Mouse (Mus musculus): ENCODE measurements around the gene Olfr224.
"Not testable (repeated sequence)": the region's sequence is repeated elsewhere in the genome, so short reads cannot be mapped to it uniquely, and the experiment has no call there.

Olfr224 gene

DNA sequence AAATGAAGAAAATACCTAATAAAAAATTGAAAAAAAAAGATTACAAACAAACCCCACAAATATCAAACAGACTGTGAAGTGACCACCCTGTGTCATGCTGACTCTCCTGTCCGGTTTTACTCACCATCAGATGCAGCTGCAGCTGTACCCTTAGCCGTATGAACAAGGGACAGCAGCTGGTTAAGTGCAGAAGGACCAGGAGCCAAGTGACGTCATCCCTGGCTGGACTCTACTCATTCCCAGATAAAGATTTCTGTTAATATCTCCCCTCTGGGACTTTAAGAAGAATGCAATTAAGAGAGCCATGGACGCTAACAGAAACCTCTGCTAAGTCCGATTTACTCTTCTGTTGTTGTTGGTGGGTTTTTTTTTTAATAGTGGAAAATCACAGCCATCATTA lies at the start of gene Olfr224:
Gene Olfr224 (minus strand): TSS at position 149 of the 400 bp plus-strand sequence.
- no peak for DNase-seq (ENCODE audit: low spot score)

GRCm38 (mm10) chr11:58618793-58619192 lies 48.4 kb upstream of the Olfr224 start:
- no peak for DNase-seq (ENCODE audit: low spot score)

DNA sequence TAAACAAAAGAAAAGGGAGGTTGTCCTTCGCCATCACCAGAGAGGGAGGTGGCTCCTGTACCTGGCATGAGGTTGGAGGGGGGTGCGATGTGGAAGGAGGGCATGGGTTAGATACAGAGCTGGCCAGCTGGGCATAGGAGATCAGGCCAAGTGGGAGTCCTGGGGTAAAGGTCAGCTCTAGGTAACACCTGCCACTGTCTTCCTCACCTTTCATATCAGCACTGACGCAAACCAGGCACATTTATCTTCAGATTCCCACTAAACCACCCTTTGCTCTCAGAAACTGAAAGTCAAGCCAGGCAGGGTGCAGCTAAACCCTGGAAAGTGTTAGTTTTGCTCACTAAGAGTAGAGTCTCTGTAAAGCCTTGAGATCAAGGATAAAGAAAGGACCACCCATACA lies 48.0 kb upstream of the Olfr224 start:
- DNase-seq (ENCODE audit: low spot score): no peak

DNA sequence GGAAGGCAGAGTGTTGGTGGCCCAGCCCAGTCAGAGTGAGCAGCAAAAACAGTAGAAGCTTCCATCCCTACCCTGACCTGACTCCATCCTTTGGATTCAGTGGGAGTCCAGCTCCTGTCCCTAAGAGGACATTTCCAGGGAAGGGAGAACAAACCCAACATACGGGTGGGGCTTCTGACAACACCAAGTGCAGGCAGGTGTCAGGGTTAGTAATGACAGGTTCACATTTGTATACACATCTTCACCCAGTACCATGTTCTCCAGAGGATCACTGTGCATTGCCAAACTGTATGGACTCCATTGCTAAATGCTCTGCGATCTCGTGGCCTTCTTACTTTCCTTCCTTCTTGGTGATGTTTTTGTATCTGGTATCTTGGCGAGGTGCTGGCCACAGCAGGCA lies 45.6 kb upstream of the Olfr224 start, which contains the start of gene 2210407C18Rik:
Gene 2210407C18Rik (minus strand): TSS at position 101 of the 400 bp plus-strand sequence.
- no peak for DNase-seq (ENCODE audit: low spot score)

DNA sequence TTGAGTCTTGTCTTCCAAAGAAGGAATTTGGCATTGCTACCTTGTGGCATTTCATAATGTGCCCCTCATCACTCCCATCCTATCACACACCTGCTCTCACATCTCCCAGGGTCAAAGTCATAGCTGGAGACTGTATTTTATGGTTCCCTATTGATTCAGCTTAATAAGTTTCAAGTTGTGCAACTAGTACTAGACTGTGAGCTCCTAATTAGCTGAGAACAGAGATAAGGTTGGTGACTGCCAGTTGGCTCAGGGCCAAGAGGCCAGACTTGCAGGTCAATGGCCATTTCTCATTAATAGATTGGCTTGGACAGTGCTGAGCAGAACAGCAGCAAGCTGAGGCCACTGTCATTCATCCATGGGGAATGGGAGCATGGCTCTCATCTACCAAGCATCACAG lies 44.2 kb upstream of the Olfr224 start:
- peak; percentile 53 for DNase-seq (ENCODE audit: low spot score)

DNA sequence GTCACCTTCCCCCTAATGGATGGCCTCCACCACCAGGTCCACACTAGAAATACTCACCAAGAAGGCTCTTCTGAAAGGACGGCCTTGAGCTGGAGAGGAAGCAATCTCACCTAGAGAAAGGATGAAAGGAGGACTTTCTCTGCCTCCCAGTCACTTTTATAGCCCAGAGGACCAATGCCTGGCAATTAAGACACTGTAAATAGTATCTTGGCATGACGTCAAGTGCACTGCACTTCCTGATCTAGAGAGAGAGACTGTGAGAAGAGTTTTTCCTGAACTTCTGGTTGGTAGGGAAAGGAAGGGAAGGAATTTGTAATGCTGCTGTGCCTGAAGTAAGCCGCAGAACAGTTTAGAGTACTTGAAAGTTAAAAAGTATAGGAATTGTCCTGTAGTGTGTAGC lies 43.0 kb upstream of the Olfr224 start:
- DNase-seq (ENCODE audit: low spot score): no peak

DNA sequence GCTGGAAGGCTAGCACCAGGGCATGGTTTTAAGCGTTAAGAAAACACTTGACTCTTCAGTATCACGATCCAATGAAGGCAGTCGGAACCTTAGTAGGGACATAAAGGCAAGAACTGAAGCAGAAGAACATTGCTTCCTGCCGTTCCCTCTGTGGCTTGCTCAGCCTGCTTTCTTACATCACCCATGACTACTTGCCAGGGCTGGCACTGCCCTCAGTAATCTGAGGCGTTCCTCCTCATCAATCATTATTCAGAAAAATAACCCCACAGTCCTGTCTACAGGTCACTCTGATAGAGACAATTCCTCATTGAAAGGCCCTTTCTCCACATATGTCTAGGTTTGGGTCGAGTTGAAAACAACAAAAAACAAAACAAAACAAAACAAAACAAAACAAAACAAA lies 36.7 kb upstream of the Olfr224 start:
- DNase-seq (ENCODE audit: low spot score): no peak

- DNase-seq (ENCODE audit: low spot score): no peak
Observed at GRCm38 (mm10) chr11:58606177-58606919, 36.0 kb upstream of the Olfr224 start.

GRCm38 (mm10) chr11:58605228-58605627 lies 34.9 kb upstream of the Olfr224 start:
- no peak for DNase-seq (ENCODE audit: low spot score)

DNA sequence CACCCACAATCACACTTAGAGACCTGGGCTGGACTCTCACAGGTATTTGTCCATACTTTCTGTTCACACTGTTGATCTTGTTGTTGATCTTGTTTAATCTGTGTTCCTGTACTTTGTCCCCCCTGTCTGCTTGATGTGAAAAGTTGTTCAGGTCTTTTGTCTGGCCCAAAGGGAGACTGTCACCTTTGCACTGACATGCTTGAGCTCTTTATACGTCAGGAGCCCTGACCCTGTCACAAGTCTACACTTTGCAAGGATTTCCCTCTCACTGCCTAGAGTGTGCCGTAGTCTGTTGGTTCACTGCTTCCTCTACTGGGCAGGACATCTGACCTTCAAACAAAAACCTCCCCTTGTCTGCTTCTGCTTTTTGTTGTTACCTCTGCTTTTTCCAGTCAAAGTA lies 34.3 kb upstream of the Olfr224 start:
- DNase-seq (ENCODE audit: low spot score): no peak

- DNase-seq (ENCODE audit: low spot score): no peak
Observed at GRCm38 (mm10) chr11:58602800-58603560, 32.6 kb upstream of the Olfr224 start.

- DNase-seq (ENCODE audit: low spot score): no peak
Observed at GRCm38 (mm10) chr11:58602062-58602461, 31.7 kb upstream of the Olfr224 start.

GRCm38 (mm10) chr11:58597837-58598236 lies 27.5 kb upstream of the Olfr224 start:
- DNase-seq (ENCODE audit: low spot score): no peak

DNA sequence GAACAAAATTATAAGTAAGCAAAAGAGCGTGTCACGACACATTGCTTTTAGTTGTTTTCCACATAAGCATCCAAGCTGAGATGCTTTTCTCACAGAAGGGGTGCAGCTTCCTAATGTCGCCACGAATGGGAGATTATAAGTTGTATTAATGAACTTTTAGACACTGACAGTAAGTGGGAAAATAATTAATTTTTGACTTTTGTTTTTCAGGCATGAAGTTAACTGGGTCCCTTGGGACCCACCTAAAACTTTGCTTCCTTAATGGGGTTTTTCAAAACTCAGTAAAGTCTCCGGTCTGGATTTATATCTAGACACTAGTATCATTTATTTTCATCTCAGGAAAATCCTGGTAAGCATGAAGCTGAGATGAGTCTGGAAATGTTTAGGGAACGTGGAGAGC lies 24.5 kb upstream of the Olfr224 start, which contains the start of gene Olfr324:
Gene Olfr324 (plus strand): TSS at position 301 of the 400 bp plus-strand sequence.
- DNase-seq (ENCODE audit: low spot score): no peak

- DNase-seq (ENCODE audit: low spot score): no peak
Observed at GRCm38 (mm10) chr11:58588620-58589250, 18.4 kb upstream of the Olfr224 start.

- DNase-seq (ENCODE audit: low spot score): peak; percentile 74
Observed at GRCm38 (mm10) chr11:58587898-58588348, 17.6 kb upstream of the Olfr224 start.

- no peak for DNase-seq (ENCODE audit: low spot score)
Observed at GRCm38 (mm10) chr11:58578636-58579035, 8.3 kb upstream of the Olfr224 start.

- DNase-seq (ENCODE audit: low spot score): no peak
Observed at GRCm38 (mm10) chr11:58577430-58577829, 7.1 kb upstream of the Olfr224 start, which contains the start of gene Olfr325. Gene Olfr325 (plus strand): TSS chr11:58577730.

- no peak for DNase-seq (ENCODE audit: low spot score)
Observed at GRCm38 (mm10) chr11:58555536-58555935, 14.8 kb downstream of the Olfr224 start, which contains the start of gene Olfr328. Gene Olfr328 (minus strand): TSS chr11:58555636.

DNA sequence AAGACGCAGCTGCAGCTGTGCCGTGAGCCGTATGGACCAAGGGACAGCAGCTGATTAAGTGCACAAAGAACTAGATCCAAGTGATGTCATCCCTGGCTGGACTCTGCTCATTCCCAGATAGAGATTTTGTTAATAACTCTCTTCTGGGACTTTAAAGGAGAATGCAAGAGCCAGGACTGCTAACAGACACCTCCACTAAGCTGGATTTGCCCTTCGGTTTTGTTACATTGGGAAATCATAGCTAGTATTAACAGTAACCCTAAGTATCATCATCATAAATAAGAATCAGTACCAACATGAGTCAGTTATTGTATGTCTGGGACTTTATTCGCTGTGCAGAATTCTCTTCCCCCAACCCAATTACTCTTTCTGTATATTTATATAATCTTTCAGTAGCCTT lies 24.0 kb downstream of the Olfr224 start, which contains the start of gene Olfr329-ps:
Gene Olfr329-ps (minus strand): TSS at position 101 of the 400 bp plus-strand sequence.
- DNase-seq (ENCODE audit: low spot score): no peak

- not testable (repeated sequence) for DNase-seq (ENCODE audit: low spot score)
Observed at GRCm38 (mm10) chr11:58534736-58535135, 35.6 kb downstream of the Olfr224 start, which contains the start of gene Olfr330. Gene Olfr330 (minus strand): TSS chr11:58534836.

DNA sequence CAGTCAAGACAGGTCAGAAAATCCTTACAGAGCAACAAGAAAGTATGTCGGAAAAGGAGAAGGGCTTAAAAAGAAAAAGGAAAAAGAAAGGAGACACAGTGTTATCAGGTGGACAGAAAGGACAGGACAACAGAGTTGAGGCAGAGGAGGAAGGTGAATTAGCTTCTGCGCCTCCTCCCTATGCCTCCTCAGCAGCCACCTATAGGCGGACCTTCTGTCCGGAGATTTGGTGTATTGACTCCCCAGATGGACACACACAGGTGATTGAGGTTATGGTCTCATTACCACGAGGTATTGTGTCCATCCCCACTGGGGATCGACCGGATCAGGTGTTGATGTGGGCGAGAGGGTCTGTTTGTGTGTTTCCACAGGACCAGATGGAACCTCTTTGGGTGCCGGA lies 50.6 kb downstream of the Olfr224 start:
- DNase-seq (ENCODE audit: low spot score): peak; percentile 58

Measured in testis, postnatal 10 days (tissue).